Mouse (Mus musculus) ES-CJ7 (cell line): ENCODE results near the gene Bzw2.
A peak's percentile ranks its signal among the peaks of the same experiment; 100 is the strongest.

Experiments
- DNase-seq: peaks from one replicate; pipeline ENCODE4 v3.0.0; 2011; ENCODE audit warnings: low read depth, low spot score

Gene Bzw2

GRCm38 (mm10) chr12:36135409-36135808, 22.5 kb downstream of the Bzw2 start:
- no peak for DNase-seq

GRCm38 (mm10) chr12:36134111-36134510, 23.8 kb downstream of the Bzw2 start:
- DNase-seq: no peak

DNA sequence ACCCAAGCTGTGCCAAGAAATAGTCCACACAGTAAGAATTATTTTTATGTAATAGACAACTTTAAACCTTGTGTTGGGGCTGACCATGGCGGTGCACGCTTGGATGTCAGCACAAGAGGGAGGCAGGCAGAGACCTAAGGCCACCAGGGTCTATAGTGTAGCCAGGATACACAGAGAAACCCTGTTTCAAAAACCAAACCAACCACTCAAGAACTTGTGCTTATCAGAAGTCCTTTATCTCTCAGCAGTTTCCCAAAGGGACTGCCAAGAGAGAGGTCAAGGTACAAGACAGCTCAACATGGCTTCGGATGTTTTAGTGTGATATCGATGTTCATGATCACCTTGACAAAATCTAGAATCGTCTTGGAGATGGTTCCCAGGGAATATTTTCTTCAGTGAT, 24.3 kb downstream of the Bzw2 start:
- DNase-seq: no peak

GRCm38 (mm10) chr12:36132668-36133067, 25.2 kb downstream of the Bzw2 start:
- DNase-seq: no peak

DNA sequence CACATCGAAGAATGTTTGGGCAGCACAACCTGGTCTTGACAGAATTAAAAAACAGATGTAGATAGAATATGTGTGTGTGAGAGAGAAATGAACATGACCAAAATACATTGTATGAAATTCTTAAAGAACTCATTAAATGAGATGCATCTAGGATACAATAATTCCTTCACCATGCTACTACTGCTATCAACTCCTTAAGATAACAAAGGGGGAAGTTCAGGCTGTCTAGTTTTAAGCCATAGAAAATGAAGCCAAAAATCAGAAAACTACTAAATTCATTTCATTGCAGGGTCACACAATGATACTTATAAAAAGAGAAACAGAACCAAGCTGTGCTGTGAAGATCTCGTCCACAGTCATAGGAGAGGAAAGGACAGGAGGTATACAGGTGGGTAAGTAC, 25.6 kb downstream of the Bzw2 start:
- no peak for DNase-seq

- no peak for DNase-seq
These were observed 28.1 kb downstream of the Bzw2 start for GRCm38 (mm10) chr12:36129826-36130225.

DNA sequence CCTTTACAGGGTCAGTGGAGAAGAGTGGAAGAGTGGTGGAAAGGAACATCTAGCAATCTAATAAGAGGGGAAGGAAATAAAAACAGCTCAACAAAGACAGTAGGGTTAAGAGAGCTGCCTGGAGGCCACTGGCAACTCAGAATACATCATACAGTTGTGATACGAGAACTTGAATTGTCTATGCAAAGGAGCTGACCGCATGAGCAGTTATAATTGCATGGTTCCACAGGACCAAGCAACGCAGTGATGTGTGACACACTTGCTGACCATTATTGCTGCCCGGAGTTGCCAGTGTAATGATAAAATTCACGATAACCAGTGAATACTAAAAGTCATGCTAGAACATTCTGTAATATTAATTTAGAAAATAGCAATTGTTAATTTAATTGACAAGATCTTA, 31.8 kb downstream of the Bzw2 start:
- DNase-seq: no peak

DNA sequence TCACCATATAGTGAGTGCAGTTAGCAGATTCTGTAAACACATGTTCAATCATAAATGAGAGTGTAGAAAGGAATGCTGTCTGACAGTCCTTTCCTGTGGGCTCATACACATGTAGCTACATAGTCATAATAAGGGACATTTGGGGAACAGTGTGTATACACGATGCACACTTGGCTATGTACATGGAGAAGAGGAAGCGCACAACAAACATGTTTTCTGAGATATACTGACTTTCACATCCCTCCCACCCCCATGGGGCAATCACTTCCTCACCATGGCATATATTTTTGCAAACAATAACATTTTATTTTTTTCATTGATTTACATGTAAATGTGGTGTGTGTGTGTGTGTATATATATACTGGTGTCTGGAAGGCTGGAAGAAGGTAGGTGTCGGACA, 38.6 kb downstream of the Bzw2 start:
- DNase-seq: no peak

GRCm38 (mm10) chr12:36117161-36117560, 40.7 kb downstream of the Bzw2 start:
- DNase-seq: no peak

DNA sequence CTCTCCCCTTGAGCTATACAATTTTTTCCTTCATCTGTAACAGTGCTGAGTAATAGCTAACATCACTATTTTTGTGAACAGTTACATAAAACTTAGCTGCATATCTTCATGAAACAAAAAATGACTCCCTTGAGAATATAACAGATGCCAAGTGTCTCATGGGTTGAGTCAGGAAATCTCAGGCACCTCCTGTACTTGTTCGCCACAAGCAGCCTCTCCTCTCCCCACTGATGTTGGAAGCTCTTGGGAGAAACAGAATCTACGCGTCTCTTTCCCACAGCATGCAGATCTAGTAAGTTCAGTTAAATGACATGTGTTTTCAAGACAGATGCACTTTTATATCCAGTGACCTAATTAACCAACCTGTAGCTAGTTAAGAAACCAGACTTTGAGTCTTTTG, 45.8 kb downstream of the Bzw2 start:
- DNase-seq: no peak

GRCm38 (mm10) chr12:36111110-36111509, 46.8 kb downstream of the Bzw2 start:
- DNase-seq: no peak

DNA sequence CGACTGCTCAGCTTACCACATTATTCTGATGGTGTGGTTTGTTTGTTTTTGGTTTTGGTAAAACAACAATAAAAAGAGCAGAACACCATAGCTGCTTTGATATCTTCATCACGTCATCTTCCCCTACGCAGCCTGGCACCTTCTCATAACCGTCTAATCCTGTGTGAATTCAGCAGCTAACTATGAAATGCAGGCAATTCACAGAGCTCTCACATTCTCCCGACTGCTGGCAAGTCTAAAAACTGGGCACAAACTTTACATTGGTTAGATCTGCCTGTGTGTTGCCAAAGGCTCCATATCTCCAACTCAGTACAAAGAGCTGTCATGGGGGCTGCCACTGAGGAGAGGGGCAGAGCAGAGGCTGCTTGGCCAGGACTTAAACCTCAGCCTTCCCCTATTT, 47.4 kb downstream of the Bzw2 start:
- no peak for DNase-seq

- peak; percentile 9 for DNase-seq
These were observed 49.4 kb downstream of the Bzw2 start for GRCm38 (mm10) chr12:36108442-36108841.

- no peak for DNase-seq
These were observed 54.3 kb downstream of the Bzw2 start for GRCm38 (mm10) chr12:36103592-36103910.

DNA sequence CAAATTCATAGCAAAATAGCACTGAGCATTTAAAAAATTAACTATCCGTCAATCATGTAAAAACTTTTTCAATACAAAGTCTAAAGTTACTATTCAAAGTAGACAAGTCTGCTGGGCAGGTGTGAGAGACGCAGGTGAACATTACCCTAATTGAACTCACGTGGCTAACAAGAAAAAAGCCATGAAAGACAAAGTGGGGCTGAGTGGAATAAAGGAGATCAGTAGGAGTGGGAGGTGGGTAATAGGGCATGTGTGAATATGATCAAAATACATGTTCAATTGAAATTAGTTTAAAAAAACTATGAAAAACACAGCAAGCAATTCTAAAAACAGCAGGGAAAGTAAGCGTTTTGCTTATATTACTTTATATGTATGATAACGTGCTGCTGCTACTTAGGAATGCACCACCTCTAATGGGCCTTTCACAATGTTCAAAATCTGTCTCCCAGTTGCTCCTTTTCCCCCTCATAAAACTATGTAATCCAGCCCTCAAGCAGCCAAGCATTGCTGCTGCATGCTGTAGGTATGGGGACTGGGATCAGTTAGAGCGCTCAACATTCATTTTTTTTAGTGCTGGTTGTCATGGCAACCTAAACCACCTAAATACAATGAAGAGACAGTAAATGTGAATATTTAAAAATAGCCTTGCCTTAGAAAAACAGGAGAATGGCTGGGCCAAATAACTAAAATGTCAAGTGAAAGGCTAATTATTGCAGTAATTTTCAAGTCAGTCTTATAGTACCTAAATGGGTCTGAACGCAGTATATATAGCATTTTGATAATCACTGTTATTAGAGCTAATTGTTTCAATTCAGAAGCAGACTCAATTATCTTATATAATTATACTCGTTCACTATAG, 54.9 kb downstream of the Bzw2 start:
- DNase-seq: no peak

- DNase-seq: no peak
These were observed 62.5 kb downstream of the Bzw2 start for GRCm38 (mm10) chr12:36095371-36095880.

GRCm38 (mm10) chr12:36093081-36093670, 64.7 kb downstream of the Bzw2 start:
- DNase-seq: no peak

GRCm38 (mm10) chr12:36091964-36092363, 65.9 kb downstream of the Bzw2 start:
- DNase-seq: no peak

- DNase-seq: no peak
These were observed 68.7 kb downstream of the Bzw2 start for GRCm38 (mm10) chr12:36089221-36089620.

- DNase-seq: no peak
These were observed 69.1 kb downstream of the Bzw2 start for GRCm38 (mm10) chr12:36088804-36089203.

- DNase-seq: no peak
These were observed 72.5 kb downstream of the Bzw2 start for GRCm38 (mm10) chr12:36085380-36085779.

GRCm38 (mm10) chr12:36078101-36078899, 79.6 kb downstream of the Bzw2 start:
- DNase-seq: no peak
